Mouse (Mus musculus): ENCODE measurements around the gene Eml2. TPM values are rescaled to one million over a fixed set of nuclear protein-coding genes. Genes with fewer than 3 reads are reported as not detected.

Eml2 gene
- polyA plus RNA-seq, 1 experiment from 2014 or later = 8.9 TPM

GRCm38 (mm10) chr7:19179936-19180335 lies 3.7 kb downstream of the Eml2 start:
- Histone ChIP-seq H3K27ac (no peak overlapping the region), H3K4me1 (peaks cover 38% of the 10 kb centered on the region), H3K27me3 (replicated peaks) (peaks cover 17% of the 10 kb centered on the region), H3K36me3 (replicated peaks) (no peaks in the 10 kb centered on the region), H3K9me3 (no peaks in the 10 kb centered on the region), H3K9ac (no peak overlapping the region), H3K4me2 (no peak overlapping the region; the same call in 1 of the 2 replicates), H3K4me3 (peak overlapping the region; percentile 74; the same call in 1 of the 2 replicates)
- ATAC-seq (replicated peaks) = no peak
- 44% methylated on average over 6 of the region's 6 CpGs for WGBS

DNA sequence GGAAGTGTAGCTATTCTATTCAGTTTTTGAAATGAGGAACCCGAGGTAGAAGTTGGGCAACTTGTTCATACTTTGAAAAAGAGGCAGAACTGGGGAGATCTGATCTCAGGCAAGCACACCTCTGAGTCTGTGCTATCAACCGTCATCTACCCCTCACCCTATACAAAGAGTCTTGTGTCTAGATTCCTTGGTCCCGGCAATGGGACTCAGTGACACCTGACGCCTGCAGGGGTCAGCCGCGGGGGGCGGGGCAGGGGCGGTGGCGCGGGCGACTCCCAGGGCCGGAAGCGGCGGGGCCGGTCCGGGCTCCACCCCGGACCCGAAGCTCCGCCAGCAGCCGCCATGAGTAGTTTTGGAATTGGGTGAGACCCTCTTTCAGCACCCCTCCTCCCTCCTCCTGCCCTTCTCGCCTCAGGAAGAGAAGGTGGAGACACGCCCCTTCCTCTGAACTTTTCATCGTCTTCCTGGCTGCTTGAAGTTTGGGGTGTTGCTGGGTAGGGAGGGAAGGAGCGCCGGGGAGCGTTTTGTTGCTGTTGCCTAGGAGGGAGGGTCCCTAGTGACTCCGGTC lies 4.7 kb downstream of the Eml2 start:
- H3K4me1 ChIP-seq = peaks cover 41% of the 10 kb centered on the region
- no peak overlapping the region for H3K27ac ChIP-seq
- H3K27me3 ChIP-seq (replicated peaks) = peaks cover 17% of the 10 kb centered on the region
- no peaks in the 10 kb centered on the region for H3K36me3 ChIP-seq (replicated peaks)
- 5% methylated on average over 25 of the region's 27 CpGs for WGBS
- H3K4me3 ChIP-seq = peak overlapping the region; percentile 23
- no peaks in the 10 kb centered on the region for H3K9me3 ChIP-seq
- no peak for ATAC-seq (replicated peaks)
- H3K4me2 ChIP-seq = peak overlapping the region; percentile 41
- H3K9ac ChIP-seq = no peak overlapping the region

DNA sequence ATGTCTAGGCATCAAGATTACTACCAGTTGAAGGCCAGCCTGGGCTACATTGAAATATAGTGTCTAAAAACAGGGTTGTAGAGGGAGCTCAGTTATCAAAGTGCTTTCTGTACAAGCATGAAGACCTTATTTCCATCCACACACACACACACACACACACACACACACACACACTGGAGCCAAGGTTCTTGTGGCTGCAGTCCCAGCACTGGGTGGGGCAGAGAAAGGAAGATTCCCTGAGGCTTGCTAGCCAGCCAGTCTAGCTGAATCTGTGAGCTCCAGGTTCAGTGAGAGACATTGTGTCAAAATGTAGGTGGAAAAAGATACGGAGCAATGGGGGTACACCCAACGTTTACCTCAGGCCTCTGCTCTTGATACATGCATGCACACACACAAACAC lies 8.0 kb downstream of the Eml2 start:
- H3K4me1 ChIP-seq = peaks cover 16% of the 10 kb centered on the region
- no peak for ATAC-seq (replicated peaks)
- no peaks in the 10 kb centered on the region for H3K9me3 ChIP-seq
- 78% methylated on average over 2 of the region's 2 CpGs for WGBS
- H3K27me3 ChIP-seq (replicated peaks) = peaks cover 16% of the 10 kb centered on the region
- H3K4me2 ChIP-seq = no peak overlapping the region
- no peak overlapping the region for H3K9ac ChIP-seq
- no peak overlapping the region for H3K4me3 ChIP-seq
- H3K36me3 ChIP-seq (replicated peaks) = 0 out of 2 replicates have a peak, but pooled peaks cover 10% of the 10 kb centered on the region
- no peak overlapping the region for H3K27ac ChIP-seq

- Histone ChIP-seq H3K27ac (no peak overlapping the region), H3K4me1 (peaks cover 11% of the 10 kb centered on the region; the same call in 1 of the 2 replicates), H3K27me3 (replicated peaks) (peaks cover 11% of the 10 kb centered on the region), H3K9ac (no peak overlapping the region), H3K4me2 (peak overlapping the region; percentile 4; the same call in 1 of the 2 replicates), H3K9me3 (no peaks in the 10 kb centered on the region), H3K4me3 (no peak overlapping the region), H3K36me3 (replicated peaks) (0 out of 2 replicates have a peak, but pooled peaks cover 10% of the 10 kb centered on the region)
- ATAC-seq (replicated peaks) = no peak
- 46% methylated on average over 6 of the region's 6 CpGs for WGBS
Observed at GRCm38 (mm10) chr7:19184758-19185157, 8.5 kb downstream of the Eml2 start.

DNA sequence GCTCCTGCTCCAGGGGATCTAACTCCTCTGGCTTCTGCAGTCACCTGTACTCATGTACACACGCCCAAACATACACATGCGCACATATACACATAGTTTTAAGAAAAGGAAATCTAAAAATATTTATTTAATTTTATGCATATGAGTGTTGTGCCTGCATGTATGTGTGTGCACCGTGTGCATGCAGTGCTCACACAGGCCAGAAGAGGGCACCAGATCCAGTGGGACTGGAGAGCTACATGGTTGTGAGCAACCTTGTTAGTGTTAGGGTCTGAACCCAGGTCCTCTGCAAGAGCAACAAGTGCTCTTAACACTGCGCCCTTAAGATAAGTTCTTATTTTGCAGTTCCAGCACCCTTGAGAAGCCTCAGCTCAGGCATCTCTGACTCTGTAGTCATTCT lies 18.5 kb downstream of the Eml2 start:
- no peak for ATAC-seq (replicated peaks)
- WGBS = 99% methylated on average over 4 of the region's 4 CpGs
- H3K9me3 ChIP-seq = no peaks in the 10 kb centered on the region

DNA sequence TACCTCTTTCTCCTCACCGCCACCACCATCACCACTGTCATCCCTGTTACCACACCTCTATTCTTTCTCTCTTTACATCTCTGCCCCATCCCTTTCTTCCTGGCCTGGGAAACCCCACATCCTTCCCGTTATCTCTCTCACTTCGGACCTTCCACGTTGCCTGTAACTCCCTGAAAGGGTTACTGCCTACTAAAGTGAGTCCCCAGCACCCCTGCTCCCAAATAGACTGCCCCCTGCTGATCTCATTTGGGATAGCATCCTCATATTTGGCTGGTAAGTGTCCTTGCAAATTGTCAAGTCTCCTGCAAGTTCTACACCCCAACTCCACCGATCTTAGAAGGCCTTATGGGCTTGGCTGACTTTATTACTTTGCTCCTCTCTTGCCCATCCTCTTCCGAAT lies 20.5 kb downstream of the Eml2 start:
- 68% methylated on average over 6 of the region's 6 CpGs for WGBS
- no peak overlapping the region for H3K9ac ChIP-seq
- no peaks in the 10 kb centered on the region for H3K27me3 ChIP-seq (replicated peaks)
- peaks cover 48% of the 10 kb centered on the region for H3K36me3 ChIP-seq (replicated peaks)
- no peaks in the 10 kb centered on the region for H3K4me1 ChIP-seq
- ATAC-seq (replicated peaks) = no peak
- H3K4me3 ChIP-seq = no peak overlapping the region
- H3K9me3 ChIP-seq = no peaks in the 10 kb centered on the region
- H3K27ac ChIP-seq = no peak overlapping the region
- no peak overlapping the region for H3K4me2 ChIP-seq

More for the DNA sequence above, 18.5 kb downstream of the Eml2 start:
- Histone ChIP-seq H3K4me1 (no peaks in the 10 kb centered on the region), H3K27me3 (replicated peaks) (no peaks in the 10 kb centered on the region), H3K4me2 (no peak overlapping the region), H3K9ac (no peak overlapping the region), H3K27ac (no peak overlapping the region), H3K4me3 (no peak overlapping the region), H3K36me3 (replicated peaks) (peaks cover 48% of the 10 kb centered on the region)

GRCm38 (mm10) chr7:19197985-19198384 lies 21.8 kb downstream of the Eml2 start:
- Histone ChIP-seq H3K4me3 (no peak overlapping the region), H3K9ac (no peak overlapping the region), H3K36me3 (replicated peaks) (peaks cover 44% of the 10 kb centered on the region), H3K9me3 (no peaks in the 10 kb centered on the region), H3K27ac (no peak overlapping the region), H3K27me3 (replicated peaks) (no peaks in the 10 kb centered on the region), H3K4me2 (no peak overlapping the region), H3K4me1 (no peaks in the 10 kb centered on the region)
- WGBS = 27% methylated on average over 2 of the region's 2 CpGs
- no peak for ATAC-seq (replicated peaks)

DNA sequence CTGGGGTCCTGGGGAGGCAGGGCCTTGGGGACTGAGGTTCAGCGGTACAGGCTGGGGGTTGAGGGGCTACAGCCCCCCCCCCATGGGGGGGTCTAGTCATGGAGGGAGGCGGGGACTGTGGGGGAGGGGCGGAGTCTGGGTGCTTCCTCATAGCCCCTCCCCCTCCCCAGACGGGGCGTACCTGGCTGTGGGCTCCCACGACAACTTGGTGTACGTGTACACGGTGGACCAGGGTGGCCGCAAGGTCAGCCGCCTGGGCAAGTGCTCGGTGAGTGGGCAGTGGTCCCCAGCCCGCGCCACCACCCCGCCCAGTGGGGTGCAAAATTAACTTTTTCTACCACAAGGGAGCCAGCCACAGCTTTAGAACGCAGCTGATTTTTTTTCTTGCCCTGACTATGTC lies 25.4 kb downstream of the Eml2 start:
- Histone ChIP-seq H3K4me2 (no peak overlapping the region), H3K4me3 (no peak overlapping the region), H3K4me1 (no peaks in the 10 kb centered on the region), H3K36me3 (replicated peaks) (peaks cover 17% of the 10 kb centered on the region; the same call in 1 of the 2 replicates), H3K27ac (no peak overlapping the region), H3K9me3 (no peaks in the 10 kb centered on the region), H3K27me3 (replicated peaks) (no peaks in the 10 kb centered on the region), H3K9ac (no peak overlapping the region)
- WGBS = 70% methylated on average over 15 of the region's 15 CpGs
- no peak; the same call in 1 of the 2 replicates for ATAC-seq (replicated peaks)

GRCm38 (mm10) chr7:19202065-19202850 lies 26.0 kb downstream of the Eml2 start:
- H3K4me3 ChIP-seq = no peak overlapping the region
- no peak overlapping the region for H3K27ac ChIP-seq
- H3K36me3 ChIP-seq (replicated peaks) = peaks cover 17% of the 10 kb centered on the region; the same call in 1 of the 2 replicates
- H3K4me1 ChIP-seq = no peaks in the 10 kb centered on the region
- no peak overlapping the region for H3K9ac ChIP-seq
- no peaks in the 10 kb centered on the region for H3K9me3 ChIP-seq
- no peak overlapping the region for H3K4me2 ChIP-seq
- WGBS = 64% methylated on average over 15 of the region's 15 CpGs
- 0 out of 2 replicates have a peak, but pooled peaks have one; percentile 38 for ATAC-seq (replicated peaks)
- no peaks in the 10 kb centered on the region for H3K27me3 ChIP-seq (replicated peaks)

DNA sequence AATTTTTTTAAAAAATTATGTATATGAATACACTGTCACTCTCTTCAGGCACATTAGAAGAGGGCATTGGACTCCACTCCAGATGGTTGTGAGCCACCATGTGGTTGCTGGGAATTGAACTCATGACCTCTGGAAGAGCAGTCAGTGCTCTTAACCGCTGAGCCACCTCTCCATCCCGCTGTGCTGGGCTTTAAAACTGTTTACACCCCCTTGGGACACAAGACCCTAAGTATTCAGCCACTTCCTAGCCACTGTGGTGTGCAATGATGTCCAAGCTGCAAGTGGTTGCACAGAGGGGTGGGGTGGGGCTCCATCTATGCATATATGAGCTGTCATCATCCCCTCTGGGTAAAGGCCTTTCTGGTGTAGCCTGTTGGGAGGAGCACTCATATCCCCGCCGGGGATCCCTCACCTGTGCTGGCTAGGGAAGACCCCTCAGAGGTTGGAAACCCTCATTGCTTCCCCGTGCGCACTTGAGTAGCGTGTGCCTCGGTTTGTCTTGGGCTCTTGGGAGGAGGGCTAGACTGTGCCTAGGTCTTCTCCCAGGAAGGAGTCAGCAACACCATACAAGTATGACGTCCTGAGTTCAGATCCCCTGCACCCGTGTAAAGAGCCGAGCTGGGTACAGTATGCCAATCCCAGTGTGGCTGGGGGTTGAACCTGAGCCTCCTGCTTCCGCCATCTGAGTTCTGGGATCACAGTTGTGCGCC lies 32.1 kb downstream of the Eml2 start:
- Histone ChIP-seq H3K9ac (no peak overlapping the region), H3K4me2 (no peak overlapping the region), H3K27me3 (replicated peaks) (peaks cover 7% of the 10 kb centered on the region; the same call in 1 of the 2 replicates), H3K4me1 (peaks cover 10% of the 10 kb centered on the region), H3K9me3 (no peaks in the 10 kb centered on the region), H3K4me3 (no peak overlapping the region), H3K36me3 (replicated peaks) (peaks cover 3% of the 10 kb centered on the region; the same call in 1 of the 2 replicates), H3K27ac (no peak overlapping the region)
- WGBS = 83% methylated on average over 13 of the region's 13 CpGs
- ATAC-seq (replicated peaks) = peak; percentile 37; the same call in 1 of the 2 replicates

DNA sequence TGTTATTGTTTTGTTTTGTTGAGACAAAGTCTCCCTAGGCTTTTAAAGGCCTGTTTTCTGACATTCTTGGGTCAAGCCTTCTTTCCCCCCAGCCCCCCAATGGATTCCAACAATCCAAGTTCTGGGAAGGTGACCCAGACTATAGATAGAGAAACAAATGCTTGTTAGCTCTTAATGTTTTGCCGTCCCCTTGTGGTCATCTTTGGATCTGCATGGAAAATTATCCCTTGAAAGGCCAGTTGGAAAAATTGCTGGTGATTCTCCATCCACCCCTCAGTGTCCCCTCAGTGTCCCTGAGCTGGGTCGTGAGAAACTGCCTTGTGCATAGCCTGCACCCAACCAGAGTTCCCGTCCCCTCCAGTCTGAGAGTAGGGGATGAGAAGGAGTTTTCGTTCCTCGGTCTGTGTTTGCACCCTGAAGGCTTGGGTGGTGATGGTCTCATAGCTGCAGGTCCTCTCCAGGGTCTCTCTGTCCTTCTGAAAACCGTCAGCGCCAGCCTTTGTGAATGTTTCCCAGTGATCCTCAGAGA lies 32.8 kb downstream of the Eml2 start:
- Histone ChIP-seq H3K27me3 (replicated peaks) (peaks cover 7% of the 10 kb centered on the region; the same call in 1 of the 2 replicates), H3K27ac (no peak overlapping the region), H3K9ac (no peak overlapping the region), H3K4me3 (no peak overlapping the region), H3K36me3 (replicated peaks) (peaks cover 3% of the 10 kb centered on the region; the same call in 1 of the 2 replicates), H3K9me3 (no peaks in the 10 kb centered on the region), H3K4me1 (peaks cover 10% of the 10 kb centered on the region), H3K4me2 (no peak overlapping the region)
- 57% methylated on average over 7 of the region's 7 CpGs for WGBS
- ATAC-seq (replicated peaks) = no peak

- Histone ChIP-seq H3K9me3 (no peaks in the 10 kb centered on the region), H3K4me3 (no peak overlapping the region), H3K4me1 (peaks cover 10% of the 10 kb centered on the region), H3K27ac (no peak overlapping the region), H3K4me2 (no peak overlapping the region), H3K36me3 (replicated peaks) (peaks cover under 1% of the 10 kb centered on the region; the same call in 1 of the 2 replicates), H3K27me3 (replicated peaks) (peaks cover 7% of the 10 kb centered on the region; the same call in 1 of the 2 replicates), H3K9ac (no peak overlapping the region)
- no peak for ATAC-seq (replicated peaks)
- WGBS = 83% methylated on average over 4 of the region's 4 CpGs
Observed at GRCm38 (mm10) chr7:19209494-19209893, 33.3 kb downstream of the Eml2 start.

All from midbrain, embryonic 15.5 days (tissue).